Mouse (Mus musculus) CH12.LX (cell line): ENCODE measurements around the gene Thrsp.
"Not testable (repeated sequence)": the region's sequence is repeated elsewhere in the genome, so short reads cannot be mapped to it uniquely, and the experiment has no call there.

Source experiments
- CHD2 ChIP-seq: IDR thresholded peaks from 2 replicates; pipeline ENCODE4 v1.6.1; 2011; ENCODE audit warnings: low read length, improper control_type of control experiment
- CTCF ChIP-seq, 2 experiments: IDR thresholded peaks in 1 of 2; conservative IDR thresholded peaks in 1 of 2; 2 replicates each; pipeline ENCODE4 v1.5.1; 2011 to 2012; ENCODE audit warnings: low read depth in 2 of 2, low read length in 2 of 2, improper control_type of control experiment in 1 of 2, inconsistent platforms in 1 of 2, mild to moderate bottlenecking in 1 of 2, moderate library complexity in 1 of 2
- POLR2A ChIP-seq: IDR thresholded peaks from 2 replicates; pipeline ENCODE4 v1.6.1; 2011; ENCODE audit warnings: low read depth, mild to moderate bottlenecking, improper control_type of control experiment, low read length

GRCm38 (mm10) chr7:97451023-97451422 lies 33.5 kb upstream of the Thrsp start, which contains the start of gene Kctd14:
- not testable (repeated sequence) for TF ChIP-seq CTCF (conservative IDR thresholded peaks at IDR 0.05 in 1 of 2, IDR thresholded peaks at IDR 0.05 in 1 of 2; ENCODE audit: low read depth in 2 of 2, low read length in 2 of 2); CHD2; POLR2A
